8 mouse cellular contexts compared by ENCODE assay signal in genomic region chr11:97338977-97339315, GRCm38 (mm10). TPM values are rescaled to one million over a fixed set of nuclear protein-coding genes. Genes with fewer than 3 reads are reported as not detected.
DNase-seq lines count a peak whose midpoint lies in the region; ATAC-seq lines count a peak whose summit lies in the region.

No protein-coding gene starts in this region.

- no peaks in the 10 kb centered on the region; the same call in 1 of the 2 replicates for H3K4me1 ChIP-seq in intestine, embryonic 14.5 days (replicated peaks; ENCODE audit: control insufficient read depth, insufficient read depth, low read length)
- peaks cover 29% of the 10 kb centered on the region for H3K4me1 ChIP-seq in limb, embryonic 12.5 days (replicated peaks)

- H3K4me2 ChIP-seq in intestine, embryonic 14.5 days (ENCODE audit: low read length), result peak overlapping the region; percentile 35
- H3K4me2 ChIP-seq in limb, embryonic 12.5 days, result peak overlapping the region; percentile 26

- peak; percentile 40 for DNase-seq in ZHBTc4 (ENCODE audit: low read depth, low spot score)
- DNase-seq in gastrocnemius, postnatal 14 days, result peak; percentile 74
- peak; percentile 74 for DNase-seq in intestine, embryonic 14.5 days (ENCODE audit: low spot score)
- DNase-seq in ovary, postnatal 36 days (ENCODE audit: low spot score), result peak; percentile 82
- no peak for DNase-seq in spleen, postnatal 10 days (ENCODE audit: low spot score in 2 of 2)

- no peak overlapping the region for H3K4me3 ChIP-seq in intestine, embryonic 14.5 days (ENCODE audit: low read depth, low read length)
- no peak overlapping the region for H3K4me3 ChIP-seq in limb, embryonic 12.5 days (replicated peaks)

- H3K9me3 ChIP-seq in intestine, embryonic 14.5 days (ENCODE audit: control insufficient read depth, low read length), result no peaks in the 10 kb centered on the region
- H3K9me3 ChIP-seq in limb, embryonic 12.5 days, result no peaks in the 10 kb centered on the region

- H3K36me3 ChIP-seq in intestine, embryonic 14.5 days (ENCODE audit: control insufficient read depth, insufficient read depth, low read length), result no peaks in the 10 kb centered on the region
- no peaks in the 10 kb centered on the region for H3K36me3 ChIP-seq in limb, embryonic 12.5 days

- 0 out of 2 replicates have a peak, but pooled peaks cover 4% of the 10 kb centered on the region for H3K27me3 ChIP-seq in intestine, embryonic 14.5 days (replicated peaks; ENCODE audit: control insufficient read depth, insufficient read depth, low read length)
- H3K27me3 ChIP-seq in limb, embryonic 12.5 days, result peaks cover 30% of the 10 kb centered on the region

- 39% methylated on average over 17 of the region's 17 CpGs for WGBS in intestine, embryonic 14.5 days
- 41% methylated on average over 17 of the region's 17 CpGs for WGBS in limb, embryonic 12.5 days

- ATAC-seq in cerebellum, adult (ENCODE audit: insufficient number of reproducible peaks, low FRiP score, low TSS enrichment), result 0 out of 2 replicates have a peak, but pooled peaks have one; percentile 26
- ATAC-seq in intestine, embryonic 14.5 days (replicated peaks; ENCODE audit: low FRiP score, low TSS enrichment, low read depth), result 0 out of 2 replicates have a peak, but pooled peaks have one; percentile 6
- ATAC-seq in limb, embryonic 12.5 days (ENCODE audit: insufficient number of reproducible peaks, insufficient read depth, low FRiP score, low TSS enrichment, low read depth), result no peak
- no peak for ATAC-seq in activated CD4-positive, CD25-positive, alpha-beta regulatory T cell, adult 4 months

- H3K27ac ChIP-seq in intestine, embryonic 14.5 days (ENCODE audit: low read depth), result peak overlapping the region; percentile 76
- H3K27ac ChIP-seq in limb, embryonic 12.5 days, result no peak overlapping the region

- intact Hi-C loops in gastrocnemius, postnatal 14 days (cut with DNase I; ENCODE audit: low total_unique reads), result no loop called here

- no peak overlapping the region for H3K9ac ChIP-seq in intestine, embryonic 14.5 days (ENCODE audit: low read length)
- no peak overlapping the region for H3K9ac ChIP-seq in limb, embryonic 12.5 days (replicated peaks)

RNA-seq across cellular contexts. Expression of gene Gpr179, which starts 12.9 kb away (rescaled TPM):
- under 1 TPM in 1 of 2 experiments, not detected in 1; 0.27 TPM for total RNA-seq in gastrocnemius, postnatal 14 days (2021)
- polyA plus RNA-seq in intestine, embryonic 14.5 days (2014; fragmentation: Nextera tagmentation; extraction: Ambion mirVana), result 0.11 and 0.15 TPM in 2 replicates
- 0.05 and 0.14 TPM in 2 replicates for polyA plus RNA-seq in limb, embryonic 12.5 days (2016; fragmentation: Nextera tagmentation; extraction: Ambion mirVana)
- under 1 TPM; 0.11 to 0.45 TPM for polyA plus RNA-seq in activated CD4-positive, CD25-positive, alpha-beta regulatory T cell, adult 4 months (2017; shearing (Covaris generic))

RNA-seq across cellular contexts. Expression of gene Socs7, which starts 23.4 kb away (rescaled TPM):
- total RNA-seq in gastrocnemius, postnatal 14 days (2021), result 10 to 100 TPM; 32.4 to 36.2 TPM
- 2.1 and 2.5 TPM in 2 replicates for polyA plus RNA-seq in intestine, embryonic 14.5 days (2014; fragmentation: Nextera tagmentation; extraction: Ambion mirVana)
- polyA plus RNA-seq in limb, embryonic 12.5 days (2016; fragmentation: Nextera tagmentation; extraction: Ambion mirVana), result 5.1 and 5.5 TPM in 2 replicates
- polyA plus RNA-seq in activated CD4-positive, CD25-positive, alpha-beta regulatory T cell, adult 4 months (2017; shearing (Covaris generic)), result 1 to 10 TPM; 6.1 to 7.8 TPM

RNA-seq across cellular contexts. Expression of gene Mrpl45, which starts 23.4 kb away (rescaled TPM):
- 10 to 100 TPM; 32.0 to 36.0 TPM for total RNA-seq in gastrocnemius, postnatal 14 days (2021)
- 52.1 and 55.5 TPM in 2 replicates for polyA plus RNA-seq in intestine, embryonic 14.5 days (2014; fragmentation: Nextera tagmentation; extraction: Ambion mirVana)
- 51.2 and 53.5 TPM in 2 replicates for polyA plus RNA-seq in limb, embryonic 12.5 days (2016; fragmentation: Nextera tagmentation; extraction: Ambion mirVana)
- 10 to 100 TPM; 44.6 to 48.7 TPM for polyA plus RNA-seq in activated CD4-positive, CD25-positive, alpha-beta regulatory T cell, adult 4 months (2017; shearing (Covaris generic))

RNA-seq across cellular contexts. Expression of gene Npepps, which starts 58.5 kb away (rescaled TPM):
- total RNA-seq in gastrocnemius, postnatal 14 days (2021), result 10 to 100 TPM; 46.3 to 54.3 TPM
- polyA plus RNA-seq in intestine, embryonic 14.5 days (2014; fragmentation: Nextera tagmentation; extraction: Ambion mirVana), result 83.1 and 90.0 TPM in 2 replicates
- 81.1 and 85.8 TPM in 2 replicates for polyA plus RNA-seq in limb, embryonic 12.5 days (2016; fragmentation: Nextera tagmentation; extraction: Ambion mirVana)
- polyA plus RNA-seq in activated CD4-positive, CD25-positive, alpha-beta regulatory T cell, adult 4 months (2017; shearing (Covaris generic)), result 10 to 100 TPM; 36.1 to 43.0 TPM

Comparison
In these comparisons a context has a peak if more than half of its experiments do, and no peak if none do; other contexts are left out.
1. DNase-seq: peak in ZHBTc4 (single experiment), gastrocnemius, postnatal 14 days (single experiment), intestine, embryonic 14.5 days (single experiment) and ovary, postnatal 36 days (single experiment); none in spleen, postnatal 10 days (0 of 2).
2. ATAC-seq: peak in cerebellum, adult (single experiment) and intestine, embryonic 14.5 days (single experiment); none in limb, embryonic 12.5 days (single experiment) and activated CD4-positive, CD25-positive, alpha-beta regulatory T cell, adult 4 months (single experiment).